Mouse (Mus musculus) kidney, adult 2 months (tissue): ENCODE data around the gene Rnf111.

ENCODE experiments used
- CTCF ChIP-seq: fragments of 200-500 bp; conservative IDR thresholded peaks from 2 replicates; pipeline ENCODE4 v1.5.1; 2011; ENCODE audit warnings: low read depth, mild to moderate bottlenecking, control low read depth, low read length, moderate library complexity, mixed read lengths; ENCODE audit not compliant: insufficient read depth, insufficient read length
- POLR2A ChIP-seq: fragments of 200-500 bp; IDR thresholded peaks from one replicate; pipeline ENCODE4 v1.6.1; 2011; ENCODE audit warnings: low read depth, low read length, control low read depth

GRCm38 (mm10) chr9:70391660-70392562 lies 111.6 kb downstream of the Rnf111 start:
- TF ChIP-seq POLR2A (no peak), CTCF (no peak)
